Mouse (Mus musculus): ENCODE results near the gene Myo3b. TPM values are rescaled to one million over a fixed set of nuclear protein-coding genes. Genes with fewer than 3 reads are reported as not detected.

The Myo3b gene
- polyA plus RNA-seq, 1 experiment from 2014 or later, result 0.43 TPM

GRCm38 (mm10) chr2:70421144-70421874 lies 382.4 kb downstream of the Myo3b start:
- WGBS, result 91% methylated on average over 13 of the region's 13 CpGs
- Histone ChIP-seq H3K4me1 (ENCODE audit: control insufficient read depth, insufficient read depth, low read length) (0 out of 2 replicates have a peak, but pooled peaks cover 7% of the 10 kb centered on the region), H3K4me3 (replicated peaks; ENCODE audit: low read depth, low read length) (no peak overlapping the region), H3K27ac (replicated peaks; ENCODE audit: low read depth, low read length) (no peak overlapping the region), H3K9ac (replicated peaks; ENCODE audit: low read length) (no peak overlapping the region), H3K27me3 (ENCODE audit: control insufficient read depth, insufficient read depth, low read length) (no peaks in the 10 kb centered on the region), H3K36me3 (ENCODE audit: control insufficient read depth, insufficient read depth, low read length) (no peaks in the 10 kb centered on the region), H3K9me3 (ENCODE audit: control insufficient read depth, low read length) (no peaks in the 10 kb centered on the region), H3K4me2 (ENCODE audit: low read length) (no peak overlapping the region)
- ATAC-seq (ENCODE audit: low FRiP score, low TSS enrichment) (no peak), DNase-seq (no peak)

DNA sequence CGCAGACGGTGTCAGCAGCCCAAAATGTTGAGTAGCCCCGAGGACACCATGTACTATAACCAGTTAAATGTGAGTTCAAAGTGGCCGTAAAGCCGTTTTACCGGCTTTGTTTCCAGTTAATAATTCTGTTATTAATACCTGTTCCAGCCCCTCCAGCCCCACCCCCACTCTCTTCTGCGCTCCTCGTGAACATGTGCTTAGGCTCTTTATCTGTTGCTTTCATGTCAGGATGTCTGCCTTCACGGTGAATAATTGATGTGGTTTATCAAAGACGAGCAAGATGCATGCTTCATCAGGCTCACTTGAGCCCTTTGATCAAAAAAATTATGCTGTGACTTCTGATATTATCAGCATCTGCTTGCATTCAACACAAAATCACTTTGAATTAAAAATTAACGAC lies 386.7 kb downstream of the Myo3b start:
- WGBS, result 43% methylated on average over 11 of the region's 11 CpGs
- Histone ChIP-seq H3K27me3 (ENCODE audit: control insufficient read depth, insufficient read depth, low read length) (no peaks in the 10 kb centered on the region), H3K9ac (replicated peaks; ENCODE audit: low read length) (no peak overlapping the region), H3K4me2 (ENCODE audit: low read length) (no peak overlapping the region), H3K27ac (replicated peaks; ENCODE audit: low read depth, low read length) (0 out of 2 replicates have a peak overlapping the region, but pooled peaks have one; percentile 32), H3K4me3 (replicated peaks; ENCODE audit: low read depth, low read length) (no peak overlapping the region), H3K36me3 (ENCODE audit: control insufficient read depth, insufficient read depth, low read length) (no peaks in the 10 kb centered on the region), H3K4me1 (ENCODE audit: control insufficient read depth, insufficient read depth, low read length) (0 out of 2 replicates have a peak, but pooled peaks cover 7% of the 10 kb centered on the region), H3K9me3 (ENCODE audit: control insufficient read depth, low read length) (no peaks in the 10 kb centered on the region)
- DNase-seq (peak; percentile 70), ATAC-seq (ENCODE audit: low FRiP score, low TSS enrichment) (peak; percentile 46; the same call in 1 of the 2 replicates)

GRCm38 (mm10) chr2:70443035-70443434 lies 404.1 kb downstream of the Myo3b start:
- H3K4me1 ChIP-seq (ENCODE audit: control insufficient read depth, insufficient read depth, low read length), result peaks cover 13% of the 10 kb centered on the region
- no peaks in the 10 kb centered on the region for H3K9me3 ChIP-seq (ENCODE audit: control insufficient read depth, low read length)
- H3K36me3 ChIP-seq (ENCODE audit: control insufficient read depth, insufficient read depth, low read length), result no peaks in the 10 kb centered on the region
- 0 out of 2 replicates have a peak overlapping the region, but pooled peaks have one; percentile 8 for H3K27ac ChIP-seq (replicated peaks; ENCODE audit: low read depth, low read length)
- H3K27me3 ChIP-seq (ENCODE audit: control insufficient read depth, insufficient read depth, low read length), result no peaks in the 10 kb centered on the region
- no peak overlapping the region for H3K9ac ChIP-seq (replicated peaks; ENCODE audit: low read length)
- no peak; the same call in 1 of the 2 replicates for ATAC-seq (ENCODE audit: low FRiP score, low TSS enrichment)
- WGBS, result 2% methylated on average over 4 of the region's 4 CpGs
- peak; percentile 86 for DNase-seq
- H3K4me2 ChIP-seq (ENCODE audit: low read length), result peak overlapping the region; percentile 29
- no peak overlapping the region for H3K4me3 ChIP-seq (replicated peaks; ENCODE audit: low read depth, low read length)

- peaks cover 13% of the 10 kb centered on the region for H3K4me1 ChIP-seq (ENCODE audit: control insufficient read depth, insufficient read depth, low read length)
- no peaks in the 10 kb centered on the region for H3K9me3 ChIP-seq (ENCODE audit: control insufficient read depth, low read length)
- no peak overlapping the region for H3K9ac ChIP-seq (replicated peaks; ENCODE audit: low read length)
- ATAC-seq (ENCODE audit: low FRiP score, low TSS enrichment), result no peak; the same call in 1 of the 2 replicates
- no peaks in the 10 kb centered on the region for H3K36me3 ChIP-seq (ENCODE audit: control insufficient read depth, insufficient read depth, low read length)
- no peak overlapping the region for H3K4me3 ChIP-seq (replicated peaks; ENCODE audit: low read depth, low read length)
- no peak overlapping the region for H3K27ac ChIP-seq (replicated peaks; ENCODE audit: low read depth, low read length)
- DNase-seq, result peak; percentile 60
- H3K27me3 ChIP-seq (ENCODE audit: control insufficient read depth, insufficient read depth, low read length), result no peaks in the 10 kb centered on the region
- peak overlapping the region; percentile 29 for H3K4me2 ChIP-seq (ENCODE audit: low read length)
- 6% methylated on average over 7 of the region's 7 CpGs for WGBS
Observed at GRCm38 (mm10) chr2:70444141-70444540, 405.2 kb downstream of the Myo3b start.

- Histone ChIP-seq H3K27ac (replicated peaks; ENCODE audit: low read depth, low read length) (no peak overlapping the region), H3K4me3 (replicated peaks; ENCODE audit: low read depth, low read length) (peak overlapping the region; percentile 12; the same call in 1 of the 2 replicates), H3K27me3 (ENCODE audit: control insufficient read depth, insufficient read depth, low read length) (0 out of 2 replicates have a peak, but pooled peaks cover 3% of the 10 kb centered on the region), H3K36me3 (ENCODE audit: control insufficient read depth, insufficient read depth, low read length) (no peaks in the 10 kb centered on the region), H3K4me1 (ENCODE audit: control insufficient read depth, insufficient read depth, low read length) (peaks cover 4% of the 10 kb centered on the region; the same call in 1 of the 2 replicates), H3K9me3 (ENCODE audit: control insufficient read depth, low read length) (no peaks in the 10 kb centered on the region), H3K4me2 (ENCODE audit: low read length) (peak overlapping the region; percentile 48), H3K9ac (replicated peaks; ENCODE audit: low read length) (no peak overlapping the region)
- no peak; the same call in 1 of the 2 replicates for ATAC-seq (ENCODE audit: low FRiP score, low TSS enrichment)
- WGBS, result 10% methylated on average over 12 of the region's 12 CpGs
- peak; percentile 59 for DNase-seq
Observed at GRCm38 (mm10) chr2:70456205-70456604, 417.3 kb downstream of the Myo3b start.

GRCm38 (mm10) chr2:70463606-70464005 lies 424.7 kb downstream of the Myo3b start:
- no peak for DNase-seq
- Histone ChIP-seq H3K4me2 (ENCODE audit: low read length) (no peak overlapping the region), H3K4me3 (replicated peaks; ENCODE audit: low read depth, low read length) (no peak overlapping the region), H3K27me3 (ENCODE audit: control insufficient read depth, insufficient read depth, low read length) (no peaks in the 10 kb centered on the region), H3K9ac (replicated peaks; ENCODE audit: low read length) (no peak overlapping the region), H3K9me3 (ENCODE audit: control insufficient read depth, low read length) (no peaks in the 10 kb centered on the region), H3K27ac (replicated peaks; ENCODE audit: low read depth, low read length) (no peak overlapping the region), H3K4me1 (ENCODE audit: control insufficient read depth, insufficient read depth, low read length) (no peaks in the 10 kb centered on the region), H3K36me3 (ENCODE audit: control insufficient read depth, insufficient read depth, low read length) (no peaks in the 10 kb centered on the region)
- WGBS, result 91% methylated on average over 1 of the region's 1 CpGs
- ATAC-seq (ENCODE audit: low FRiP score, low TSS enrichment), result no peak

DNA sequence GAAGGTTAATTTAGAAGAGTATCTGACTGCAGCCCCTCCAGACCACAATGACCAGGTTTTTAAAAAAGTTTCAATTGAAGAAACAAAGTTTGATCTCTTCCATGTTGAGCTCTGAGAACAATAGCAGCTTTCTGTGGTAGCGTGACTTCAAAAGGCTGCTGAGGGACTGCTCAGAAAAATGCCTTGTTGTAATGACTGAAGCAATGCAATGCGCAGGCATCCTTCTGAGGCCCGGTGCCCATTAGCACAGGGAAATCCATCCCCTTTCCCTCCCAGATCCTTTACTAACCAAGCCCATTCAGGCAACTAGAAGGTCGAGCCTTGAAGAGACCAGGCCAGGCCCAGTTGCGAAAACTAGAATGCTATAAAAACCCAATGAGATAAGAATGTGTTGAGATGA lies 432.2 kb downstream of the Myo3b start:
- no peak for ATAC-seq (ENCODE audit: low FRiP score, low TSS enrichment)
- peak; percentile 30 for DNase-seq
- peaks cover 30% of the 10 kb centered on the region for H3K4me1 ChIP-seq (ENCODE audit: control insufficient read depth, insufficient read depth, low read length)
- peaks cover 43% of the 10 kb centered on the region for H3K27me3 ChIP-seq (ENCODE audit: control insufficient read depth, insufficient read depth, low read length)
- H3K9ac ChIP-seq (replicated peaks; ENCODE audit: low read length), result no peak overlapping the region
- no peak overlapping the region for H3K4me3 ChIP-seq (replicated peaks; ENCODE audit: low read depth, low read length)
- WGBS, result 10% methylated on average over 5 of the region's 5 CpGs
- H3K9me3 ChIP-seq (ENCODE audit: control insufficient read depth, low read length), result no peaks in the 10 kb centered on the region
- H3K36me3 ChIP-seq (ENCODE audit: control insufficient read depth, insufficient read depth, low read length), result no peaks in the 10 kb centered on the region
- no peak overlapping the region for H3K27ac ChIP-seq (replicated peaks; ENCODE audit: low read depth, low read length)
- H3K4me2 ChIP-seq (ENCODE audit: low read length), result peak overlapping the region; percentile 71; the same call in 1 of the 2 replicates

- Histone ChIP-seq H3K27ac (replicated peaks; ENCODE audit: low read depth, low read length) (0 out of 2 replicates have a peak overlapping the region, but pooled peaks have one; percentile 13), H3K36me3 (ENCODE audit: control insufficient read depth, insufficient read depth, low read length) (no peaks in the 10 kb centered on the region), H3K9me3 (ENCODE audit: control insufficient read depth, low read length) (no peaks in the 10 kb centered on the region), H3K4me3 (replicated peaks; ENCODE audit: low read depth, low read length) (peak overlapping the region; percentile 32), H3K4me1 (ENCODE audit: control insufficient read depth, insufficient read depth, low read length) (peaks cover 32% of the 10 kb centered on the region), H3K4me2 (ENCODE audit: low read length) (peak overlapping the region; percentile 71), H3K27me3 (ENCODE audit: control insufficient read depth, insufficient read depth, low read length) (peaks cover 52% of the 10 kb centered on the region), H3K9ac (replicated peaks; ENCODE audit: low read length) (peak overlapping the region; percentile 29; the same call in 1 of the 2 replicates)
- DNase-seq, result peak; percentile 74
- peak; percentile 19; the same call in 1 of the 2 replicates for ATAC-seq (ENCODE audit: low FRiP score, low TSS enrichment)
- under 1% methylated on average over 48 of the region's 48 CpGs for WGBS
Observed at GRCm38 (mm10) chr2:70471861-70472620, 433.1 kb downstream of the Myo3b start.

Data from midbrain, embryonic 14.5 days (tissue).